Mouse (Mus musculus) C2C12 (cell line): ENCODE measurements around the gene Mmp23.

ENCODE experiments used
- CTCF ChIP-seq: IDR thresholded peaks from one replicate; pipeline ENCODE4 v1.5.1; 2011; ENCODE audit not compliant: control insufficient read depth, insufficient read depth, insufficient read length
- MAX ChIP-seq: IDR thresholded peaks from one replicate; pipeline ENCODE4 v1.6.1; 2011; ENCODE audit warnings: mild to moderate bottlenecking, control low read depth
- MYOD1 ChIP-seq: IDR thresholded peaks from one replicate; pipeline ENCODE4 v1.6.1; 2011; ENCODE audit warnings: low read depth; ENCODE audit not compliant: control insufficient read depth, insufficient read length

DNA sequence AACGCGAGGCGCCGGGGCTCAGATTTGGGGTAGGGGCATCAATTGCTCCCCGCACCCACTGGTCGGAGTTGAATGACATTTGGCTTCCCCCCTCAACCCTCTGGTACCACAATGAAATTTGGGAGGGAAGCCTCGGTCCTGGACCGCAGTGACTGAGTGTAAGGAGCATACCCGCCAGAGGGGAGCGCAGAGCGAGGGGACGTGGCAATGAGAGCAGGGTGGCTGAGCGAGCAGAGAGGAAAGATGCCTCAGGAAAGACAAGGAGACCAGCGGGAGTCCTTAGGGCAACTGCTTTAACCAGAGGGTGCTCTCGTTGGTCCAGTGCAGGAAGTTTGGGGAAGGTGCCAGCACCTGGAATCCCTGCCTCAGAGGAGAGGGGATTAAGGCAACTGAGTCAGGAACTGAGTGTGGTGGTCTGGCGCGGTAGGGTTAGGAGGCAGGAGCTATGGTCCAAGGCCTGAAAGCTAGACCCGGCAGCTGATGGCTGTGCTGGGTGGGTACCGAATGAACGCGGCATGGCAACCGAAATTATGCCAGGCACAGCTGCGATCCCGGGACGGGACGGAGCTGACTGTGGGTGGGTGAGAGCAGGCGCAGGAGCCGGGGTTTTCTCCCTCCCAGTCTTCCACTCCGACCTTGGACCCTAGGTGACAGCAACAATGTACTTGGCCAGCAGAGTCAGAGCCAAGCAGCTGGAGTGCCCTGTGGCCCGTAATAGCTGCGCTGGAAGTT is 433 bp upstream of the Mmp23 start:
- TF ChIP-seq MYOD1 (no peak), CTCF (no peak), MAX (no peak)
